Mouse (Mus musculus): ENCODE data around the gene Mapk8. TPM values are rescaled to one million over a fixed set of nuclear protein-coding genes. Genes with fewer than 3 reads are reported as not detected.

Mapk8 gene
- polyA plus RNA-seq, 1 experiment from 2014 or later: 55.6 TPM

- 22% methylated on average over 5 of the region's 5 CpGs for WGBS
Observed at GRCm38 (mm10) chr14:33328369-33328768, 118.6 kb downstream of the Mapk8 start.

More at GRCm38 (mm10) chr14:33328369-33328768, 118.6 kb downstream of the Mapk8 start:
- no peaks in the 10 kb centered on the region; the same call in 1 of the 2 replicates for H3K4me1 ChIP-seq (ENCODE audit: control insufficient read depth, insufficient read depth, low read length)
- no peak overlapping the region for H3K4me3 ChIP-seq (ENCODE audit: low read depth, low read length)
- no peaks in the 10 kb centered on the region for H3K9me3 ChIP-seq (ENCODE audit: control insufficient read depth, low read length)
- H3K36me3 ChIP-seq (ENCODE audit: control insufficient read depth, insufficient read depth, low read length): no peaks in the 10 kb centered on the region
- ATAC-seq (ENCODE audit: low read depth): peak; percentile 52; the same call in 1 of the 2 replicates
- H3K27ac ChIP-seq (ENCODE audit: low read depth, low read length): no peak overlapping the region
- H3K9ac ChIP-seq (replicated peaks; ENCODE audit: low read depth, low read length): no peak overlapping the region
- no peaks in the 10 kb centered on the region for H3K27me3 ChIP-seq (ENCODE audit: control insufficient read depth, insufficient read depth, low read length)
- no peak overlapping the region for H3K4me2 ChIP-seq (ENCODE audit: low read depth, low read length)

Other genes with a start within 250 kb of the Mapk8 start
- 1.5 and 4.3 TPM in 2 replicates for gene Arhgap22, start 233.1 kb downstream of the Mapk8 start, polyA plus RNA-seq (2014; fragmentation: Nextera tagmentation; extraction: Ambion mirVana)
- 0.04 TPM in 1 of 2 replicates, not detected in the other for gene Frmpd2, start 24.5 kb upstream of the Mapk8 start, polyA plus RNA-seq (2014; fragmentation: Nextera tagmentation; extraction: Ambion mirVana)
- 0.20 and 0.45 TPM in 2 replicates for gene Ptpn20, start 142.0 kb upstream of the Mapk8 start, polyA plus RNA-seq (2014; fragmentation: Nextera tagmentation; extraction: Ambion mirVana)

Measured in neural tube, embryonic 14.5 days (tissue).